Mouse (Mus musculus) ES-E14 (cell line): ENCODE results near the gene Pde4d. TPM values are rescaled to one million over a fixed set of nuclear protein-coding genes. Genes with fewer than 3 reads are reported as not detected.

Experiments used
- DNase-seq: peaks from one replicate; pipeline ENCODE4 v3.0.0-alpha.2; 2013; ENCODE audit warnings: low read depth, low spot score
- H3K27ac ChIP-seq: 2 replicates; pipeline ENCODE4 v1.5.1; 2012; ENCODE audit warnings: low read depth, mild to moderate bottlenecking, low read length, moderate library complexity, mixed read lengths; ENCODE audit not compliant: poor library complexity, insufficient read depth, severe bottlenecking
- H3K36me3 ChIP-seq: 2 replicates; pipeline ENCODE4 v1.6.1; 2012; ENCODE audit warnings: mild to moderate bottlenecking, low read length, moderate library complexity, mixed read lengths; ENCODE audit not compliant: control insufficient read depth, poor library complexity, insufficient read depth, severe bottlenecking
- H3K4me1 ChIP-seq, 2 experiments: fragments of 150-350 bp in 1 of 2; sonication (generic) in 1 of 2; 2 replicates each; pipeline ENCODE4 v1.6.1; 2012; ENCODE audit warnings: low read length in 2 of 2, mild to moderate bottlenecking in 1 of 2, mixed read lengths in 1 of 2; ENCODE audit not compliant: control insufficient read depth in 2 of 2, insufficient read depth in 2 of 2, poor library complexity in 1 of 2
- H3K4me3 ChIP-seq, 2 experiments: fragments of 150-350 bp in 1 of 2; sonication (generic) in 1 of 2; 2 replicates each; pipeline ENCODE4 v1.5.1; 2012; ENCODE audit warnings: low read length in 2 of 2, low read depth in 1 of 2, mild to moderate bottlenecking in 1 of 2, mixed read lengths in 1 of 2; ENCODE audit not compliant: insufficient read depth in 1 of 2, poor library complexity in 1 of 2, severe bottlenecking in 1 of 2
- H3K9ac ChIP-seq: 2 replicates; pipeline ENCODE4 v1.6.1; 2012; ENCODE audit warnings: low read depth, mild to moderate bottlenecking, low read length, mixed read lengths; ENCODE audit not compliant: poor library complexity, insufficient read depth, severe bottlenecking
- H3K9me3 ChIP-seq: fragments of 150-350 bp; sonication (generic); 2 replicates; pipeline ENCODE4 v1.6.1; 2012; ENCODE audit warnings: low read depth, mild to moderate bottlenecking, low read length; ENCODE audit not compliant: control insufficient read depth, insufficient read depth
- CHD2 ChIP-seq: IDR thresholded peaks from 2 replicates; pipeline ENCODE4 v1.6.1; 2014; ENCODE audit warnings: mild to moderate bottlenecking, low read depth, low read length, inconsistent platforms
- HCFC1 ChIP-seq: IDR thresholded peaks from 2 replicates; pipeline ENCODE4 v1.6.1; 2012; ENCODE audit warnings: low read length, inconsistent platforms, borderline replicate concordance; ENCODE audit not compliant: insufficient read depth
- MAFK ChIP-seq: IDR thresholded peaks from 2 replicates; pipeline ENCODE4 v1.6.1; 2014; ENCODE audit warnings: mild to moderate bottlenecking, low read depth, low read length, inconsistent platforms; ENCODE audit not compliant: insufficient read depth
- ZC3H11A ChIP-seq: IDR thresholded peaks from 2 replicates; pipeline ENCODE4 v1.6.1; 2012; ENCODE audit warnings: low read depth, mild to moderate bottlenecking, inconsistent platforms, low read length, borderline replicate concordance
- ZNF384 ChIP-seq: IDR thresholded peaks from 2 replicates; pipeline ENCODE4 v1.6.1; 2012; ENCODE audit warnings: low read depth, low read length, inconsistent platforms
- in situ Hi-C, 2 experiments: fragments of 600-800 bp; cut with MboI; formaldehyde crosslinking; loops; one replicate each; pipeline ENCODE4 v1.15.1; 2025; ENCODE audit warnings: low sequenced_read_pairs in 2 of 2, inconsistent platforms in 1 of 2; ENCODE audit not compliant: unreplicated experiment in 2 of 2
- total RNA-seq: library from RNA; depleted of rRNA; stranded (reverse); fragments of 300-350 nt; gene quantifications from 2 replicates; pipeline ENCODE4 v1.2.3, GENCODE M21; 2012

Pde4d gene
- total RNA-seq, 1 experiment: 10.4 TPM

DNA sequence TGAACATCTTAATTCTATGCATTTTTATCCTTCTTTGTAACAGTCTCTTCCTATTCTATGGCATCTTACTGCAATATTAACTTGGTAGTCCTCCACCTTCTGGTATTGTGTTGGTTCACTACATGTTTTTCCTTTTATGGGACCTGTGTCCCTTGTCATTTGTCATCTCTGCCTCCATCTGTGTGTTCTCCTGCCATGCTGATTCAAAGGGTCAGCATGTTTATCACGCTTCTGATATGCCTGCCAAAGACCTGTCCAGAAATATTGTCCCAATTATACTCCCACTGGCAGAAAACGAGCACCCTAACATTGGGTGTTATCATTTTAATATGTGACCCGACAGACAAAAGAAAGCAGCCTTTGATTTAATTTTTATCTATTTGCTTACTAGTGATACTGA, 386.6 kb downstream of the Pde4d start:
- Histone ChIP-seq H3K4me3 (no peak overlapping the region), H3K27ac (no peak overlapping the region), H3K4me1 (no peaks in the 10 kb centered on the region), H3K36me3 (no peaks in the 10 kb centered on the region), H3K9ac (no peak overlapping the region), H3K9me3 (no peaks in the 10 kb centered on the region)
- no peak for DNase-seq
- TF ChIP-seq MAFK: no peak
- TF ChIP-seq ZC3H11A: no peak
- TF ChIP-seq ZNF384: no peak
- TF ChIP-seq CHD2: no peak
- no peak for TF ChIP-seq HCFC1
- in situ Hi-C loops: no loop called here

DNA sequence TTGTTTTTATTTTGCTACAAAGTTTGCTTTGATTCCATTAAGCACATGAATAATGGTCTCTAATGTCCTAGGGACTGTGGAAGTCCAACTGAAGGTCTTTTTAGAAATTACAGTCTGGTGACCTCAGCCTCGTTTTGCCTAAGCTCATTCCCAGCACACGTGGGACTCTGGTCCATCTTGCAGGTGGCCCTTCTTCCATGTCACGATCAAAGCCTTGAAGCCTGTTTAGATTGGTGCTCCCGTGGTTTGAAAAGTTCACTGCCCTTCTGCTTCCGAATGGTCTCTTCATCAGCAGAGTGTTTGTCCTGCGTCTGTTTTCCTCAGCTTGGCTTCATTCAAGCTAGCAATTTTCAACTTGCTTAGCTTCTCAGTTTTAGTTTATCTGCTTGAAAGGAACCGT, 389.4 kb downstream of the Pde4d start:
- H3K27ac ChIP-seq: no peak overlapping the region
- H3K36me3 ChIP-seq: no peaks in the 10 kb centered on the region
- no peak for TF ChIP-seq MAFK
- TF ChIP-seq ZNF384: no peak
- TF ChIP-seq ZC3H11A: no peak
- no peak for TF ChIP-seq HCFC1
- no peak for TF ChIP-seq CHD2
- no peak for DNase-seq
- H3K9ac ChIP-seq: no peak overlapping the region
- no peaks in the 10 kb centered on the region for H3K4me1 ChIP-seq
- in situ Hi-C loops: no loop called here
- H3K9me3 ChIP-seq: no peaks in the 10 kb centered on the region
- no peak overlapping the region for H3K4me3 ChIP-seq

DNA sequence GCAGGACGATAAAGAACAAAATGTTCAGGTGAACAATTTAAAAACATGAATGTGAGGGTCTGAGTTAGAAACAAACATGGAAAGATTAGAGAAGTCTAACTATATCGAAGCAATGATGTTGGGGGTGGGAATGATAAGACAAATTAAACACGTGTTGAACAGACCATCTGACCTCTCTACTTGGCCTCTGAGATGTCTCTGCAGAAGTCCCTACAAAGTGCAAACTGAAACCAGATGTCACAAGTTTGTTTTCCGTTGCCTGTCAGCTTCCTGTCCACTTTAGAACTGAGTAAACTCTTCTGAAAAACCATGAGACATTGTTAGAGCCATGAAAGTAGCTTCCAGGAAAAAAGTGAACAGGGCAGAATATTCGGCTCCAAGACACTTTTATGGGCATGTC, 404.3 kb downstream of the Pde4d start:
- TF ChIP-seq ZC3H11A (no peak), ZNF384 (no peak), HCFC1 (no peak)
- Histone ChIP-seq H3K36me3 (no peaks in the 10 kb centered on the region), H3K4me1 (no peaks in the 10 kb centered on the region), H3K9ac (no peak overlapping the region), H3K4me3 (no peak overlapping the region), H3K9me3 (no peaks in the 10 kb centered on the region), H3K27ac (no peak overlapping the region)
- in situ Hi-C loops: no loop called here
- no peak for DNase-seq

DNA sequence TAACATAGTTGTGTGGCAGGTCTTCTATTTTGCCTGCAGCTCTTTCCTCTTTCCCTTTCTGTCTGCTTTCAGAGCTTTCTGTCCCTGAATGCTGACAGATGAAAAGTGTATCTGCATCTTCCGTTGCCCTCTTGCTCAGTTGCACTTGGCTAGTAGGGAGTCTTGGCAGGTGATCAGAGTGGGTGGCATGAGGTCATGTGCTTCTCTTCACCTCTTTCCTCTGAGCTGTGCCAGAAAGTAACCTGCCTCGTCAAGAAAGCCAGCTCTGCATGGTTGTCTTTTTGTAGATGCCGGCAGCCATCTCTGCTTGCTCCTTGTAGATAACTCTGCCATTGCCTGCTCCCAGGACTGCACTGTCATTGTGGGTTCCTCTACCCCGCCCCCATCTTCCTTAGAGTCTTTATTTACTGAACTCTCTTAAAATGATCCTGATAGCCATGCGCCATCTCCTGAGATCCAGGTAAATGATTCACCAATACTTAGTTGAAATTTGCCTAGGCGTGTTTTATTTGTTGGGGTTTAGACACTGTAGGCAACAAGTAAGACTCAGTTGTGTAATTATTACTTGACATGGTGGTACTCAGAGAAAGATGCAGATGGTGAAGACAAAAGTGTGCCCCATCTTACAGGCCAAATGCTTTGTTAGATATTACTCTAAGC, 407.2 kb downstream of the Pde4d start:
- TF ChIP-seq MAFK (no peak), HCFC1 (no peak), ZC3H11A (no peak), CHD2 (no peak), ZNF384 (no peak)
- H3K36me3 ChIP-seq: no peaks in the 10 kb centered on the region
- no peak overlapping the region for H3K27ac ChIP-seq
- H3K9ac ChIP-seq: no peak overlapping the region
- in situ Hi-C loops: no loop called here
- no peak for DNase-seq
- H3K4me3 ChIP-seq: no peak overlapping the region
- no peaks in the 10 kb centered on the region for H3K9me3 ChIP-seq
- no peaks in the 10 kb centered on the region for H3K4me1 ChIP-seq

DNA sequence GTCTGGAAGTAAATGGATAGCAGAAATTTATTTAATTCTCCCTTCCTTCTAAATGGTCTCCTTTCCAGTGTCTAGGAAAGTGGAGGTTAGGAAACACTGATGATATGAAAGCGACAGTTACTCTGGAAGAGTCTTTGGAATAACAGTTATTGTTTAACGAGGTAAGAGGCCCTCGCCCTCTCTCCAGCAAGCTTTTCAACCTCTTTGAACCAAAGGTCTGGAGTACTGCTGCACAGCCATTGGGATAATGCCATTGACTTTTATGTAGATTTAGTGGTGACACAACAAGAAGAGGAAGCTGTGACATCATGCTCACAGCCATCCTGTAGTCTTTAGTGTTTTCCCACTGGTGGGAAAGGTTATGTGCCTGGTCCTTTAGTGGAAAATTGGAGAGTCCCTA, 409.6 kb downstream of the Pde4d start:
- no peak overlapping the region for H3K9ac ChIP-seq
- no peak overlapping the region for H3K27ac ChIP-seq
- no peaks in the 10 kb centered on the region for H3K4me1 ChIP-seq
- no peak overlapping the region for H3K4me3 ChIP-seq
- H3K9me3 ChIP-seq: no peaks in the 10 kb centered on the region
- no peaks in the 10 kb centered on the region for H3K36me3 ChIP-seq
- DNase-seq: no peak
- no peak for TF ChIP-seq ZNF384
- no peak for TF ChIP-seq CHD2
- no peak for TF ChIP-seq ZC3H11A
- no peak for TF ChIP-seq HCFC1
- no peak for TF ChIP-seq MAFK
- in situ Hi-C loops: no loop called here
